Mouse (Mus musculus) limb, embryonic 14.5 days (tissue): ENCODE measurements around the gene Fkbp15. TPM values are rescaled to one million over a fixed set of nuclear protein-coding genes. Genes with fewer than 3 reads are reported as not detected.

ENCODE experiments used
- ATAC-seq: fragments of 200-750 bp; cut with Nextera tagmentation; 2 replicates; pipeline ENCODE4 v1.8.0; 2017; ENCODE audit warnings: low read depth, moderate number of reproducible peaks, moderate TSS enrichment; ENCODE audit not compliant: low FRiP score
- DNase-seq: peaks from one replicate; pipeline ENCODE4 v3.0.0-alpha.2; 2015; ENCODE audit warnings: low spot score
- H3K27ac ChIP-seq: fragments of 300-500 bp; sonication (generic); replicated peaks from 2 replicates; pipeline ENCODE4 v1.5.1; 2014; ENCODE audit warnings: low read depth, mild to moderate bottlenecking, low read length, moderate library complexity, mixed read lengths
- H3K27me3 ChIP-seq: fragments of 300-500 bp; sonication (generic); 2 replicates; pipeline ENCODE4 v1.6.1; 2014; ENCODE audit warnings: low read length, mixed read lengths; ENCODE audit not compliant: control insufficient read depth, insufficient read depth
- H3K36me3 ChIP-seq: fragments of 300-500 bp; sonication (generic); 2 replicates; pipeline ENCODE4 v1.6.1; 2014; ENCODE audit warnings: mild to moderate bottlenecking, low read length, moderate library complexity, mixed read lengths; ENCODE audit not compliant: control insufficient read depth, insufficient read depth
- H3K4me1 ChIP-seq: fragments of 300-500 bp; sonication (generic); 2 replicates; pipeline ENCODE4 v1.6.1; 2014; ENCODE audit warnings: antibody characterized with exemption, low read length, mixed read lengths; ENCODE audit not compliant: control insufficient read depth, insufficient read depth
- H3K4me2 ChIP-seq: fragments of 300-500 bp; sonication (generic); replicated peaks from 2 replicates; pipeline ENCODE4 v1.6.1; 2014; ENCODE audit warnings: low read depth, mild to moderate bottlenecking, low read length, moderate library complexity; ENCODE audit not compliant: severe bottlenecking
- H3K4me3 ChIP-seq: fragments of 300-500 bp; sonication (generic); replicated peaks from 2 replicates; pipeline ENCODE4 v1.5.1; 2014; ENCODE audit warnings: low read length
- H3K9ac ChIP-seq: fragments of 300-500 bp; sonication (generic); 2 replicates; pipeline ENCODE4 v1.6.1; 2014; ENCODE audit warnings: mild to moderate bottlenecking, low read depth, low read length, moderate library complexity; ENCODE audit not compliant: severe bottlenecking
- H3K9me3 ChIP-seq: fragments of 300-500 bp; sonication (generic); 2 replicates; pipeline ENCODE4 v1.6.1; 2016; ENCODE audit warnings: low read length; ENCODE audit not compliant: control insufficient read depth
- POLR2A ChIP-seq: fragments of 200-500 bp; IDR thresholded peaks from 2 replicates; pipeline ENCODE4 v1.8.0; 2012; ENCODE audit warnings: inconsistent platforms, mild to moderate bottlenecking, moderate library complexity, borderline replicate concordance; ENCODE audit not compliant: insufficient read depth, insufficient read length; ENCODE audit errors: extremely low read depth
- WGBS: fragments of 180-500 bp; shearing (Covaris S2); extraction: QIAGEN DNeasy Blood & Tissue Kit; methylation state at CpG from one replicate; pipeline ENCODE4 v1.1.7; 2014; 5-methylcytosine and 5-hydroxymethylcytosine counted together
- polyA plus RNA-seq, 2 experiments: library from polyadenylated mRNA; depleted of rRNA in 1 of 2; stranded (reverse) in 1 of 2; unstranded in 1 of 2; fragments of >200 nt; fragmentation: Nextera tagmentation in 1 of 2; extraction: Ambion mirVana in 1 of 2; gene quantifications; 2 replicates each; pipeline versions ENCODE4 v1.2.1 to v1.2.3; 2012 to 2014

Gene Fkbp15
- polyA plus RNA-seq, 2 experiments, result 24.1 to 29.6 TPM

GRCm38 (mm10) chr4:62391892-62392291 is 31.5 kb upstream of the Fkbp15 start:
- peaks cover 69% of the 10 kb centered on the region for H3K36me3 ChIP-seq

DNA sequence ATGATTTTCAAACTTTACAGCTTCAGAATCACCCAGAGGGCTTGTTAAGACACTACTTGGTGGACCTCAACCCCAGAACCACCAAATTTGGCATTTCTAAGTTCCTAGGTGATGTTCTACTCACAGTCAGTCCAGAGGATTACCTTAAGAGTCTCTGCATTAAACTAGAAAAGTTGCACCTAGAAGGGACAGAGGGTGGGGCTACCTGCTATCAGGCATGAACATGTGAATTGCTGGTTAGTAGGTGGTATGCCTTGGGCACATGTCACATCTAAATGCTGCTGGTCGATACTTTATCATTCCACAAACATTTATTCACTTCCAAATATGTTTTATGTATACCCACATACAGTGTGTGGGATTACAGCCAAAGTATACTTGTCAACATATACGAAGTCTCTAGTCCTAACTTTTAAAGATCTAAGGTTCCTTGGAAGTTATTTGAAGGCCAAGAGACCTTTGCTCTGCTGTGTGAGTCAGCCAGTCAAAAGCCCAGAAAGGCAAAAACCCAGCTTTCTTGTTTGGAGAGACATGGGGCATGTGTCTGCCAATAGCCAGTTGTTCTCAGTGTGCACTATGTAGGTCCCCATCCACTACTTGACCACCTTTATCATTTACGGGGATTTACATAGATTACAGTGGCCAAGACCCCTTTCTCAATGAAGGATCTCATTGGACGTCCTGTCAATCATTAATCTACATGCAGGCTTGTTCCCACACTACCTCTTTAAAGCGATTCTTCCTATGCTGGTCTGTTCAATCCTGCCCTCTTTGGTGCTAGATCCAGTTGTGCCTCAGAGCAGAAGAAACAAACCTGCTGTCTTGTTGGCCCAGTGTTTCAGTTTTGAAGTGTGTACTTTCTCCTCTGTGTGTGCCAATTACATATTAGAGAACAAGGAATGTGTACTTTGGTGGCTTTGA is 29.5 kb upstream of the Fkbp15 start:
- Histone ChIP-seq H3K4me1 (no peaks in the 10 kb centered on the region), H3K9ac (no peak overlapping the region), H3K36me3 (peaks cover 48% of the 10 kb centered on the region), H3K9me3 (no peaks in the 10 kb centered on the region), H3K27ac (no peak overlapping the region), H3K4me3 (no peak overlapping the region), H3K27me3 (no peaks in the 10 kb centered on the region), H3K4me2 (no peak overlapping the region)
- WGBS, result 86% methylated on average over 5 of the region's 5 CpGs
- ATAC-seq (no peak), DNase-seq (no peak)
- no peak for TF ChIP-seq POLR2A

More at GRCm38 (mm10) chr4:62391892-62392291, 31.5 kb upstream of the Fkbp15 start:
- ATAC-seq, result no peak
- Histone ChIP-seq H3K27ac (no peak overlapping the region), H3K4me3 (no peak overlapping the region), H3K9me3 (no peaks in the 10 kb centered on the region), H3K4me1 (no peaks in the 10 kb centered on the region), H3K27me3 (no peaks in the 10 kb centered on the region), H3K9ac (no peak overlapping the region), H3K4me2 (no peak overlapping the region)
- WGBS, result 88% methylated on average over 7 of the region's 7 CpGs
- no peak for DNase-seq
- TF ChIP-seq POLR2A, result no peak

GRCm38 (mm10) chr4:62385439-62385838 is 25.1 kb upstream of the Fkbp15 start:
- Histone ChIP-seq H3K4me3 (no peak overlapping the region), H3K27me3 (no peaks in the 10 kb centered on the region), H3K9ac (no peak overlapping the region), H3K27ac (no peak overlapping the region), H3K4me2 (no peak overlapping the region), H3K36me3 (peaks cover 25% of the 10 kb centered on the region), H3K9me3 (no peaks in the 10 kb centered on the region), H3K4me1 (no peaks in the 10 kb centered on the region)
- TF ChIP-seq POLR2A, result no peak
- ATAC-seq, result no peak
- WGBS, result 90% methylated on average over 7 of the region's 7 CpGs
- DNase-seq, result no peak

GRCm38 (mm10) chr4:62384159-62384558 is 23.8 kb upstream of the Fkbp15 start:
- WGBS, result 88% methylated on average over 1 of the region's 1 CpGs
- DNase-seq (no peak), ATAC-seq (no peak)
- no peaks in the 10 kb centered on the region for H3K4me1 ChIP-seq
- TF ChIP-seq POLR2A, result no peak
- no peak overlapping the region for H3K27ac ChIP-seq
- H3K27me3 ChIP-seq, result no peaks in the 10 kb centered on the region
- peaks cover 19% of the 10 kb centered on the region for H3K36me3 ChIP-seq
- no peak overlapping the region for H3K4me2 ChIP-seq
- H3K9ac ChIP-seq, result no peak overlapping the region
- no peaks in the 10 kb centered on the region for H3K9me3 ChIP-seq
- no peak overlapping the region for H3K4me3 ChIP-seq

- ATAC-seq, result no peak
- H3K27ac ChIP-seq, result no peak overlapping the region
Measured at GRCm38 (mm10) chr4:62383752-62384151, 23.4 kb upstream of the Fkbp15 start.

More at GRCm38 (mm10) chr4:62383752-62384151, 23.4 kb upstream of the Fkbp15 start:
- Histone ChIP-seq H3K9me3 (no peaks in the 10 kb centered on the region), H3K27me3 (no peaks in the 10 kb centered on the region), H3K9ac (no peak overlapping the region), H3K4me3 (no peak overlapping the region), H3K4me2 (no peak overlapping the region), H3K36me3 (peaks cover 15% of the 10 kb centered on the region), H3K4me1 (no peaks in the 10 kb centered on the region)
- no peak for DNase-seq
- 87% methylated on average over 7 of the region's 7 CpGs for WGBS
- TF ChIP-seq POLR2A, result no peak
